9 mouse cellular contexts compared by ENCODE assay signal in the genomic region with DNA sequence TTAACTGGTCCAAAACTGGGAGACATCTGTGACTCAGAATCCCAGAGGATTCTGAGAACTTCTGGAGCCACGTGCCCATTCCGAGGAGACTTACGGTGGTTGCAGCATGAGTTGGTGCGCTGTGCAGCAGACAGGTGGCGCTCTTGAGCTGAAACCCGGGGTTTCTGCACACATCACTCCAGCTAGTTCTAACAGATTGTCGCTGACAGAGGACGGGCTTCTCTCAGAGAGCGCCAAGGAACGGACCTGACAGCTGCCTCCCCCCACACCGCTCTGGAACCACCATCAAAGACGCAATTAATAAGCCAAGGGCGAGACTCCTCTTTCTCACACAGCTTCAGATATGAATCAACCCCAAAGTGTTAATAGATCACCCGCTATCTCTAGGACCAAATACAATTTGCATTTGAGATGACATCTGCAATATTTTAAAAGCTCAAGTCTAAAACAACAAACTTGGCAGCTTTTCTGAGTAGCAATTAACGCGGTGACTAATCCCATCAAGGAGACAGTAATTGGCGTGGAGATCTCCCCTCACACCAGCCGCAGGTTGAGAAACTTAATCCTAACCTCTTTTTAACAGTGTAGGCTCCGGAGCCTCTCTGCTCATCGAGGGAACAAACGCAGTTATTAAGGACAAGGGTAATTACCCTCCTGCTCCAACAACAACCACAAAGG.
A peak's percentile ranks its signal among the peaks of the same experiment; 100 is the strongest.
DNase-seq lines count a peak whose midpoint lies in the region; ATAC-seq and TF ChIP-seq lines count a peak whose summit lies in the region.
"Had no signal": no experiment of that assay in that cellular context is flagged by ENCODE, and none has a peak within 500 bp of the region (broad histone marks: within the 10 kb centered on the region; RNA-seq: fewer than 3 reads in every experiment).

No protein-coding gene starts in this region.

- H3K4me3 ChIP-seq in heart, embryonic 10.5 days, result no peak overlapping the region
- no peak overlapping the region for H3K4me3 ChIP-seq in lung, adult 2 months (replicated peaks; ENCODE audit: extremely low read depth, low read depth, low read length)

- H3K27me3 ChIP-seq in heart, embryonic 10.5 days (ENCODE audit: insufficient read depth, poor library complexity, severe bottlenecking), result peaks cover 27% of the 10 kb centered on the region

- no peak overlapping the region for H3K27ac ChIP-seq in heart, embryonic 10.5 days
- H3K27ac ChIP-seq: macrophage had no signal

- no peak for TF ChIP-seq POLR2A in lung, adult 2 months (IDR thresholded peaks at IDR 0.05; ENCODE audit: borderline replicate concordance, extremely low read depth, low read depth, low read length)

- no peaks in the 10 kb centered on the region for H3K4me1 ChIP-seq in heart, embryonic 10.5 days
- H3K4me1 ChIP-seq in lung, adult 2 months (ENCODE audit: control insufficient read depth, insufficient read depth, low read length), result no peaks in the 10 kb centered on the region

- peak; percentile 56 for TF ChIP-seq CTCF in lung, adult 2 months (IDR thresholded peaks at IDR 0.05; ENCODE audit: insufficient read depth, low read length)

- no peak for ATAC-seq in megakaryocyte, adult 5-6 weeks (ENCODE audit: poor library complexity, severe bottlenecking)

- WGBS in heart, embryonic 10.5 days, result 15% methylated on average over 21 of the region's 21 CpGs
- 19% methylated on average over 21 of the region's 21 CpGs for WGBS in lung, adult 2 months

- peak; percentile 29 for DNase-seq in urinary bladder, adult 2 months (ENCODE audit: low spot score)
- DNase-seq in urinary bladder, postnatal 10 days (ENCODE audit: low spot score), result no peak
- DNase-seq in embryo, embryonic 11 days, result peak; percentile 84
- DNase-seq in heart, embryonic 10.5 days (ENCODE audit: low spot score), result peak; percentile 80
- peak; percentile 52 to 62 for DNase-seq in kidney, postnatal 25 days
- peak; percentile 18 for DNase-seq in lung, adult 2 months
- DNase-seq in ovary, postnatal 14 days (ENCODE audit: low spot score), result peak; percentile 54

- no peaks in the 10 kb centered on the region for H3K9me3 ChIP-seq in heart, embryonic 10.5 days

- H3K36me3 ChIP-seq in heart, embryonic 10.5 days, result no peaks in the 10 kb centered on the region
